Mouse (Mus musculus) kidney, adult 18-20 months (tissue): ENCODE measurements around the gene Gatad2b.
A peak's percentile ranks its signal among the peaks of the same experiment; 100 is the strongest.
"Not testable (repeated sequence)": the region's sequence is repeated elsewhere in the genome, so short reads cannot be mapped to it uniquely, and the experiment has no call there.

Source experiments
- DNase-seq: peaks from one replicate; pipeline ENCODE4 v3.0.0; 2021

Gene Gatad2b

DNA sequence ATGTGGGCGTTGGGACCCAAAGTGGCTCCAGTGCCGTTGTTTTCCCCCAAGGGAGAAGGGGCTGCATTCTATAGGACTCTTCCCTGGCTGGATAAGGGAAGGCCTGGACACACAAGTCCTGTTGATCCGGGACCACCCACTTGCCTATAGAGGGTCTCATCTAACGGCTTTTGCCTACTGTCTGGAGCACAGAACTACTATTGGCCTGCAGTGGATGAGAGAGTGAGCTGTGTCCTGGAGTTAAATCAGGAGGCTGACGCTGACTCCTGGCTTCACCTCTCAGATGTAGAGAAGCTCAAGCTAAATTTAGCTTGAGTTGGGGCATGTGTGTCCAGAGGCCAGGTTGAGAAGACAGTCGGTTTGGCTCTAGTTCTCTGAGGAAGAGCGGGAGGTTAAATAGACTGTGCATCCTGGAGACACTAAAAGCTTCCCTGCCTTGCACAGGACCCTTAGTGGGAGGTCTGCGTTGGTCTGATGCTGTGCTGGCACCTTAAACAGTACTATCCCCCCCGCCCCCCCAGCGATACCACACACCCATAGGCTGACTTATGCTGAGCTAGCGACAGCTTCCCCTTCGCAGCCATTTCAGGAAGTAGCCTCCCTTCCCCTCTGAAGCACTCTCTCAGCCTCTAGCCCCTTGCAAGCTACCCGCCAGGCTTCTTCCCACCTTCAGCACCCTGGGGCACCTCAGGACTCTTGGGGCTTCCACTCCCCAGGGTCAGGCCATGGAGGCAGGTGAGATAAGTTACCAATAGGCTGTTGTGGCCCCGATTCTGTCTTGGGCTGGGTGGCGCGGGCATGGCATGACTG, 26.8 kb upstream of the Gatad2b start:
- no peak for DNase-seq

DNA sequence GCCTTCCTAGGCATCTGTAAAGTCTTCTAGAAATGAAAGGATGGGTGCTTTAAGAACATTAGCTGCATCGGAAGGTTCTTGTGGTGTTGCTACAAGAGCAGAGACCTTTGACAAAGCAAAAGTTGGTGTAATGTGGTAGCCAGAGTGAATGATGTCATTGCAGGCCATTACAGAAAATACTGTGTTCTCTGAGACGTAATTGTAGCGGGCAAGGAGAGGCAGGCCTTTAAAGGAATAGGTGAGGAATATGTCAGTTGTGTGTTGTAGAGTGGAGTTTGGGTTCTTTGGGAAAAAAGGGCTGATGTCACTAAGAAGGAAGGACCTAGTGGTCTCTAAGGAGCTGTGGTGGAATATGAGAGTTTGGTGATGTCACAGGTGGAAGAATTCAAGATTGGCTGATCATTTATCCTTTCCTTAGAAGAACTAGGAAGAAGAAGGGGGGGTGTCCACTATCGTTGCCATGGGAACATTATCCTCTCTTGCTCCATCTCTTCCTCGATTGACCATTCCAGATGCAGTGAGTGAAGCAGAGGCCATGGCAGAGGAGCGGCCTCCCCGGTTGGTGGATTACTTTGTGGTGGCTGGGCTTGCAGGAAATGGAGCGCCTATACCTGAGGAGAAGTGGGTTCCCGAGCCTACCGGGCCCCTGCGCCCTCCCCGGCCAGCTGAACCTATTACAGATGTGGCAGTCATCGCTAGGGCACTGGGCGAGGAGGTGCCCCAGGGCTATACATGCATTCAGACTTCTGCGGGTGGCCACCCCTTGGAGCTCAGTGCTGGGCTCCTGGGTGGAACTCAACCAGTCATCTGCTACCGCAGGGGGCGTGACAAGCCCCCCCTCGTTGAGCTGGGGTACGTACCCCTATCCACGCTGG, 25.8 kb upstream of the Gatad2b start:
- no peak for DNase-seq

DNA sequence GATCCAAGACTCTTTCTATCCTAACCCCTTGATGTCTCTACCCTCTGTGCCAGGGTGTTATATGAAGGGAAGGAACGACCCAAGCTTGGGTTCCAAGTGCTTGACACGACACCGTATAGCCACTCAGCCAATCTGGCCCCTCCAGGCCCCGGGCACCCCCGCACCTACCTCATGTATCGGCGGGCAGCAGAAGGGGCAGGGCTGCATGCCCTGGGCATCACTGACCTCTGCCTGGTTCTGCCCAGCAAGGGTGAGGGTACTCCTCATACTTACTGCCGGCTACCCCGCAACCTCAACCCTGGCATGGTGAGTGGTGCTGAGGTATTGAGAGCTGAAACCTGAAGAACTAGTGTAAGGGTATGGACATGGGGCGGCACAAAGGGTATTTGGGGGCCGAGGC, 24.8 kb upstream of the Gatad2b start:
- no peak for DNase-seq

DNA sequence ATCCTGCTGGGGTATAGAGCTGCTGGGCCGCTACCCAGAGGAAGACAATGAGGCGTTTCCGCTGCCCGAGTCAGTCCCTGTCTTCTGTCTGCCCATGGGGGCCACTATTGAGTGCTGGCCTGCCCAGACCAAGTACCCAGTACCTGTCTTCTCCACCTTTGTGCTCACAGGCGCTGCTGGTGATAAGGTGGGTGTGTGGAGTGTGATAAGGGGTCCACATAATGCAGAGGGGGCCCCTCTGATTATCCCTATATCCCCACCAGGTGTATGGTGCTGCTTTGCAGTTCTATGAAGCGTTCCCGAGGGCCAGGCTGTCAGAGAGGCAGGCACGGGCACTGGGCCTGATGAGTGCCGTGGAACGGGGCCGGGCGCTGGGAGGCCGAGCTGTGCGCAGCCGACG, 24.0 kb upstream of the Gatad2b start:
- no peak for DNase-seq

DNA sequence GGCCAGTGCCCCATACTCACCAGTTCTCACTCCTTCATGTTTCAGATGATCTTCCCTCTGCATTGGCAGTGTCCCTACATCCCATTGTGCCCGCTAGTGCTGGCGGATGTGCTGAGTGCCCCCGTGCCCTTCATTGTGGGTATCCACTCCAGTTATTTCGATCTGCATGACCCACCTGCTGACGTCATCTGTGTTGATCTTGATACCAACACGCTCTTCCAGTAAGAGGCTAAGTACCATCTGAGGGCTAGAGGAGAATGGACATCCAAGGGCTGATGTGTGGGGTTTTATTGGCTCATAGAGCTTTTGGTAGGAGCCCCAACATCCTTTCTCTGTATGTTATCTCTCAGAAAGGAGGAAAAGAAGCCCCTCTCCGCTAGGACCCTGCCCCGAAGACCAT, 22.2 kb upstream of the Gatad2b start:
- DNase-seq, result no peak

DNA sequence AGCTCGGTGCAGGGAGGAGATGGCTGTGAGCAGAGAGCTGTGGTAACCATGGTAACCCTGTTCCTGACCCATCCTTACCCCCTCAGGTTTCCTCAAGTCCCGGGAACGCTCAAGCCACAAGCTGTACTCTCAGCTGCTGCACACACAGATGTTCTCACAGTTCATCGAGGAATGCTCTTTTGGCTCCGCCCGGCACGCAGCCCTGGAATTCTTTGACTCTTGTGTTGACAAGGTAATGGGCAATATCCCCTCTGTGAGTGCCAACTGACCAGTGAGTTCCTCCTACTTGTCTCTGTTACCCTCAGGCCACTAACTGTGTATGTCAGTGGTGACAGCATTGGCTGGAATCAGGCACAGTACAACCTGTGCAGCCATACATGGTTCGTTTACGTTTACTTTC, 20.8 kb upstream of the Gatad2b start:
- DNase-seq, result no peak

DNA sequence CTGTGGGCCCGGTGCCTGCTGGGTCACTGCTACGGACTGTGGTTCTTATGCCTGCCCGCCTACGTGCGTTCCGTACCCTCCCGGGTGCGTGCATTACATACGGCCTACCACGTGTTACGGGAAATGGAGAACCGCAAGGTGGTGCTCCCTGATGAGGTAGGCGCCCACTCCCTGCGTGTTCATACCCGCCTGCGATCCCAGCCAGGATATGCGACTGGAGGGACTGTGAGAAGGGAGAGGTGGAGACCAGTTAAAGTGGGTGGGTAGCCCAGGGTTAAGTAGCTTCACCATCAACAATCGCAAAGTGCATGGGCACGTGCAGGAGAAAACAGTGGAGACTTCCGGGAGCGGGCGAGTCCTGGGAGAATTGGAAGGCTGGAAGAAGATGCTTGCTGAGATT, 19.1 kb upstream of the Gatad2b start:
- no peak for DNase-seq

DNA sequence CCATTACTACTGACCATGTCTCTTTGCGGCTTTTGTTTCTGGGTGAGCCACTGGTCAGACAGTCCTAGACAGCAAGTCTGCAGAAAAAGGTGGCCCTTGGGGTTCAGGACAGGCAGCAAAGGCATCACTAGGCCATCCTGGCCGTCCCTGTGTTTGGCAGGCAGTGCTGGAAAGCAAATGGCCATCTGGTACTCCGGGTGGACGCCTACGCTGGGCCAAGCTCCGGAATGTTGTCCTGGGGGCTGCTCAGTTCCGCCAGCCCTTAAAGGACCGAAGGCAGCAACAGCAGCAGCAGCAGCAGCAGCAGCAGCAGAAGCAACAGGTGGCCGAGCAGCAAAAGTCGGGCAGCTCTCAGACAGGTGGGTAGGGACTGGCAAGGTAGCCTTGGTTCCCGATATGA, 17.7 kb upstream of the Gatad2b start:
- DNase-seq, result no peak

DNA sequence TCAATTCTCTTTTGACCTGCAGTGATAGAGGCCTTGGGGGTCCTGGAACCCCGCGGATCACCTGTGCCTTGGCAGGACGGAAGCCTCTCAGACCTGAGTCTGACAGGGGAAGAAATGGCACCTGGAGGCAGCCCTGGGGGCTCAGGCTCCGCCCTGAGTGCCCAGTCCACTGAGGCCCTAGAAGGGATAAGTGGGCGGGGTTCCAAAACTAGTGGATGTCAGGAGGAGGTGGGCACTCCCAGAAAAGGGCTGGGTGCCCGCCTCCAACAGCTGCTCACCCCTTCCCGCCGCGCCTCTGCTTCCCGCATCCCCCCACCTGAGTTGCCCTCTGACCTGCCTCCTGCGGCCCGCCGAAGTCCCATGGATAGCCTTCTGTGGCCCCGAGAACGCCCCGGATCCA, 16.1 kb upstream of the Gatad2b start:
- DNase-seq, result no peak

DNA sequence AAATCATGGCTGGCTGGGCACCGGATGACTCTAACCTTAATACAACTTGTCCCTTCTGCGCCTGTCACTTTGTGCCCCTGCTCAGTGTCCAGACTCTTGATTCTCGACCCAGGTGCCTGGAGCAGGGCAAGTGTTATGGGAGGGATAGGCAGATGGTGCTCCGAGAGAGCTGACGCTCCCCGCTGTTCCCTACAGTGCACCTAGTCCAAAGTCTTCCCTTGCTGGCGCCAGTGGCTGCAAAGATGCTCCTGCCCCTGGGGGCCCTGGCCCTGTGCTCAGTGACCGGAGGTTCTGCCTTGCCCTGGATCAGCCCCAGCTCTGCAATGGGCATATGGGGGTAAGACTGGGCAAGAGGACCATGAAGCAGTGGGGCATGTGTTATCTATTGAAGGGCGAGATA, 15.2 kb upstream of the Gatad2b start:
- no peak for DNase-seq

DNA sequence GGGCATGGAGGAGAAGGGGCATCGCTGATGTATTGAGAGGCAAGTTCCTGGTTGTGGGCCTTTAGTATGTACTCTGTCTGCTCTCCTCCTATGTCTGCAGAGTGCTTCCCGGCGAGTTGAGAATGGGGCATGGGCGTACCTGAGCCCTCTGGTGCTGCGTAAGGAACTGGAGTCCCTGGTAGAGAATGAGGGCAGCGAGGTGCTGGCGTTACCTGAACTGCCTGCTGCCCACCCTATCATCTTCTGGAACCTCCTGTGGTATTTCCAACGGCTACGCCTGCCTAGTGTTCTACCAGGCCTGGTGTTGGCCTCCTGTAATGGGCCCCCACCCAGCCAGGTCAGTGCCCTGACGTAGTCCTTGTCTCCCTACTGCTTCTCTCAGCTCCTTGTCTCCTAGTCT, 14.8 kb upstream of the Gatad2b start:
- no peak for DNase-seq

DNA sequence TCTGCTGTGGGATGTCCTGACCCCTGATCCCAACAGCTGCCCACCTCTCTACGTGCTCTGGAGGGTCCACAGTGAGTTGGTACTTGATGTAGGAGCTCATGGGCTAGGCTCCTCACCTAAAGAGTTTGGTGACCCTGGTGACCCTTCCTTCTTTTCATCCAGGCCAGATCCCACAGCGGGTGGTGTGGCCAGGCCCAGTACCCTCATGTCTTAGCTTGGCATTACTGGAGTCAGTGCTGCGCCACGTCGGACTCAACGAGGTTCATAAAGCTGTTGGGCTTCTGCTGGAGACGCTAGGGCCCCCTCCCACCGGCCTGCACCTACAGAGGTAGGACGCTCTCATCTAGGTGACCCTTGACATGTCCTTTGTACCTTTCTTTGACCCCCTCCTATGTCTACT, 13.8 kb upstream of the Gatad2b start:
- DNase-seq, result no peak

DNA sequence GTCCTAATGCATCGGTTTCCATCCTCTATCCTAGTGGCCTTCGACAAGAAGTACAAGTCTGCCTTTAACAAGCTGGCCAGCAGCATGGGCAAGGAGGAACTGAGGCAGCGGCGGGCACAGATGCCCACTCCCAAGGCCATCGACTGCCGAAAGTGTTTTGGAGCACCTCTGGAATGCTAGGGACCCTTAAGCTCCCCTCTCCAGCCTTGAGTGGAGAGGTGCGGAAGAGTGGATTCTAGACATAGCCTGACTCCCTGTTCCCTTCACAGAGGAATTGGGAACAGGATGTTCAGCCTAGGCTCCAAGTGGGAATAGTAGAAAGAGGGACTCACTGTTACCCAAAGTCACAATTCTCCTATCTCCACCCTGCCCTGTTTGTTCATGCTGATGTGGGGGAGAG, 13.2 kb upstream of the Gatad2b start:
- DNase-seq, result no peak

DNA sequence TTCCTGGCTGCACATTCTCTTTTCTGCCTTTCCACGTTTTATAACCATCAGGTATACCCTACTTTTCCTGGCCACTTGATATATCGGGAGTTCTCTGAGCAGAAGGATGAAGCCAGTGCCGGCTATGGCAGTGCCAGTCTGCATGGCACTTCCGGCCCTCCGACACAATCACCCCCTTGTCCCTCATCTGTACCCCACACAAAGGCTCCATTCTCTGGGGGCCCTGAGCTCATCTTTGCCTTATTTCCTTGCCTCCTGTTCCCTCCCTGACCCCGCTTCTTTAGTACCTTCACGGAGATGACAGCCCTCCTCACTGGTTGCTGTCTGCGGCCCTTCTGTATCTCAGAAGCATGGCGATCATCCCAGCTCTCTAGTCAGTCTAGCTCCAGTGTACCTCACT, 12.3 kb upstream of the Gatad2b start:
- DNase-seq, result no peak

DNA sequence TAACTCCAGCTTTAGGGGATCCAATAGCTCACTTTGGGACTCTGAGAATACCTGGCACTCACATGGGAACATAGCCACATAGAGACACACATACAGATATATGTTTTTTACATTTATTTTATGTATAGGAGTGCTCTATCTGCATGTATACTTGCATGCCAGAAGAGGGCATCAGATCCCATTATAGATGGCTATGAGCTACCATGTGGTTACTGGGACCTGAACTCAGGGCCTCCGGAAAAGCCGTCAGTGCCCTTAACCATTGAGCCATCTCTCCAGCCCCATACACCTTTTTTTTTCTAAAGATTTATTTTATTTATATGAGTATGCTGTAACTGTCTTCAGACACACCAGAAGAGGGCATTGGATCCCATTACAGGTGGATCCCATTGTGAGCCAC, 8.8 kb upstream of the Gatad2b start:
- DNase-seq, result no peak

DNA sequence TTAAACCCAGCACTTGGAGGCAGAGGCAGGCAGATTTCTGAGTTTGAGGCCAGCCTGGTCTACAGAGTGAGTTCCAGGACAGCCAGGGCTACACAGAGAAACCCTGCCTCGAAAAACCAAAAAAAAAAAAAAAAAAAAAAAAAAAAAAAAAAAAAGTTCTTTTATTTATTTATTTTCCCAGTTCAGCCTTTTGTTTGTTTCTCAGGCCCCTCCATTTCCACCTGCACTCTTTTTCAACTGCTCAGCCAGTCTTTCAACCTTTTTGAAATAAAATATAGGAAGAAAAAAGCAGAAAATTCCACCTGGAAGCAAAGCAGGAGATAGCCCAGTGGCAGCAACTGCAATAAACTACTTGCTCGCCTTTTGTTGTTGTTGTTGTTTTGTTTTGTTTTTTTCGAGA, 3.6 kb upstream of the Gatad2b start:
- not testable (repeated sequence) for DNase-seq

DNA sequence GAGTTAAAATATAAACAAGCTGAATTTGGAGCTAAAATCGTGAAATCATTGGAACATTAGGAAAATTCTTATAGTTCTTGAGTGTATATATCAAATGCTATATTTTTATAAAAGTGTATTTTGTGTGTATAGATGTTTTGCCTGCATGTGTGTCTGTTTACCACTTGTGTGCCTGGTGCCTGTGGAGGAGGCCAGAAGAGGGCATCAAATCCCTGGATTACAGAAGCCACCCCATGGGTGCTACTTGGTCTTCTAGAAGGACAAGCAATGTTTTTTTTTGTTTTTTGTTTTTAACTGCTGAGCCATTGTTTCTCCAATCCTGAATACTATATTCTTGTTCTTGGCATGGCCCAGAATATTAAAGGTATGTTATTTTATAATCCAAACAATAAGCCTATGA, 2.4 kb upstream of the Gatad2b start:
- DNase-seq, result no peak

DNA sequence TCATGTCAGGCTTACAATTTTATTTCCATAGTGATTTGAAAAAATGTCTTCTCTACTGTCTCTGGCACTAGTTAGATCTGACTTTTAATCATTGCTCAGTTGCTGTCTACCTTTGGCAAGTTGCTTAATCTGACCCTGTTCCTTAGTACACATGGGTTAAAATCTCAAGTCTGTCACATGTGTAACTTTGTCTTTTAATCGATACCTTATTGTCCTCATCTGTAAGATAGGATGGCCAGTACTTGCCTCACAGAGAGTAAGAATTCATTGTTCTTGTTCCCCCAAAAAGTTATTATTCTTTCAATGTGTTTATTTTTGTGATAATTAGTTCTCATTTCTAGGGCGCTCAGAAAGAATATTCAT, 1.0 kb upstream of the Gatad2b start:
- DNase-seq, result no peak

DNA sequence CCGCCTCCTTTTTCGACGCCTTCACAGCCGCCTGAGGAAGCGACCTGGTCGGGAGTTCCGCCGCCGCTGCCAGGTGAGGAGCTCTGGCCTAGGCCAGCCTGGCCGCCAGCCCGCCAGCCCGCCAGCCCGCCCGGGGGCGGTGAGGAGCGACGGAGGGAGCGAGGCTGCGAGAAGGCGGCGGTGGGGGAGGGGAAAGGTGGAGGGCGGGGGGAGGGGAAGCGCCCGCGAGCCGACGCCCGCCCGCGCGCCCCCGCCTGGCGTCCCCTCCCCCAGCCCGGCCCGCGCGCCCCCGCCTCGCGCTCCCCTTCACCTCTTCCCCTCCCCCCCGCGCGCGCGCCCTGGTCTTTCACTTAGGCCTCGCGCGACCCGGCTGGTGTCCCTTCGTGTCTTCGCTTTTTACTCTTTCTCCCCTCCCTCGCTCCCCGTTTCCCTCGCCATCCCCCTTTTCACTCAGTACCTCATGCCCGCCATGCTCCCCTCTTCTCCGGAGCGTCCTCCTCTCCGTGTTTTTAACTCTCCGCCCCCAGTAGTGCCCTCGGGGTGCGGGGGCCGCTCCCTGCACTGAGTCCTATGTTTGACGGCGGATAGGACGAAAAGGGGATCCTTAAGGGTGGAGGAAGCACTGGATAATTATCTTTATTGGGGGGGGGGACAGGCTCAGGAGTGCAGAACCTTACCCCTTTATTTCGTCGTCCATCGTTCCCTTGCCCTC, 530 bp downstream of the Gatad2b start:
- no peak for DNase-seq

DNA sequence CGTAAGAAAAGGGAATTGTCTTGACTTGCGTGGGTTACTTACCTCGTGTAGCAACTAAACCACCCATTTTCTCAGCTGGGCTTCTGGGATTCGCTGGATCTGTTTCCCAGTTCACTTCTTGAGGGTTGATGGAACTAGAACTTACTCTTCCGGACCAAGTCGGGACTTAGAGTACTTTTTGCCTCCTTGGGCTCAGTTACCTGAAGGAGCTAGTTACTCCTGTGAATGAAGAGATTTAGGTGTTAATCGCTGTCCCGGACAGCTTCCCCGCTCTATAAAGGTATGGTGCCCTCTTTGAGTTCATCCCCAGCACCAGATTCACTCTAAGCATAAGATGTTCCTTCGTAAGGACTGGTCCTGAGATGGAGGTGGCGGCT, 1.1 kb downstream of the Gatad2b start:
- DNase-seq, result peak; percentile 23

DNA sequence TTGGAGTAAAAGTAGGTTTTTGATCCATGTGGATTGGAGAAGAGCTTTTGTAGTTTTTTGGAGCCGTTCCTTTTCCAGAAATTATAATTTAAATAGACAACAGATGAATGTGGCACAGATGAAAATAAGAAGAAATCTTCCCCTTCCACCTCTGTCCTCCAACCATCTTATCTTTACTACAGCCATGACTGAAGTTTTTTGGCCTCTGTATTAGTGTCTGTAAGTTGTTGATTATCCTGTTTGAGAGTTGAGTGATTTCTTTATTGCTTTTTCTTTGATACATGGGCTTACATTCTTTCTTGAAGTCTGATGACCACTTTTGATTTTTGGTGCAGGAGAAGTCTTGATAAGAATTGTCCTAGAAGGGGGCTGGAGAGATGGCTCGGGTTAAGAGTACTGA, 1.7 kb downstream of the Gatad2b start:
- DNase-seq, result no peak

DNA sequence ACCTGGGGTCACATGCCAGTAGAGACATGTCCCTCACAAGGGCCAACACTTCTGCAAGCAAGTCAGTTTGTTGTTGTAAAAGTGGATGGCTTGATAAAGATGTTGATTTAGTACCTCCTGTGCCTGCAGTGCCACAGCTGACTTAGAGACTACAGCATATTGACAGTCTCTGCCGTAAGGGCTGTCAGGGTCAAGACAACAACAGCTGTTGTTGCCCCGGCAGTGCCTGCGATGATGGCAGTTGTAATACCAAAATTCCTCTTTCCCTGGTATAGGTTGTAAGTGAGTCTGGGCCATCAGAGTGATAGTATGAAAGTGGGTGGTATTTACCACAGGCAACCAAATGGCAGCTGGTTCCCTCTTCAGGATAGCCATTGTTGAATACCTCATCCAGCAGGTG, 12.8 kb downstream of the Gatad2b start:
- DNase-seq, result no peak

DNA sequence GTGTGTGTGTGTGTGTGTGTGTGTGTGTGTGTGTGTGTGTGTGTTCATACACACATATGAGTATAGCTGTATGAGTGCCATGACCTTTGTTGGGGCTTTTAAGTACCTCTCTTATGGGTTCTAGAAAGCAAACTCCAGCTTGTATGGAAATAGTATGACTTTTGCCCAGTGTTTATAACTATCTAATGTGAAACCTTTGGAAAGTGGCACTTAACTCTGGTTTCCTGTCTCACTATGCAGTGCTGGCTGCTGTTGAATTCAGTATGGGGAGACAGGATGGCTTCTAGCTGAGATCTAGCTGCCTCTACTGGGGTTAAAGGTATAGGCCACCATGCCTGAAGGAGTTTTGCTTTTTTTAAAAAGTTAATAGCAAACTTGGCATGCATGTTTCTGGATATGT, 16.6 kb downstream of the Gatad2b start:
- DNase-seq, result no peak

DNA sequence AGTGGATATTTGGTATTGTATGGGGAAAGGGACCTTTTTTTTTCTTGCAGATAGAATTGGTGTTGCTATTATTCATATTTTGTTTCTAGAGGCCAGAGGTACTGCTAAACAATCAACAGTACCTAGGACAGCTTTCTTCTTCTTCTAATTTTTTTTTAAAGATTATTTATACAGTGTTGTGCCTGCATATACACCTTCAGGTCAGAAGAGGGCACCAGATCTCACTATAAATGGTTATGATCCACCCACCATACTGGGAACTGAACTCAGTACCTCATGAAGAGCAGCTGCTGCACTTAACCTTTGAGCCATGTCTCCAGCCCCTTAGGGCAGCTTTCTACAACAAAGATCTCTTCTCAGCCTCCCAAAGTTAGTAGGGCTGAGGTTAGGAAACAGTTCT, 20.4 kb downstream of the Gatad2b start:
- no peak for DNase-seq
